Mouse (Mus musculus) cerebellum, postnatal 14 days (tissue): ENCODE measurements around the gene Slc6a5.
A peak's percentile ranks its signal among the peaks of the same experiment; 100 is the strongest.
"Not testable (repeated sequence)": the region's sequence is repeated elsewhere in the genome, so short reads cannot be mapped to it uniquely, and the experiment has no call there.

Experiments used
- DNase-seq, 2 experiments: peaks; one replicate each; pipeline ENCODE4 v3.0.0; 2021; ENCODE audit warnings: mixed read lengths in 2 of 2

Slc6a5 gene

DNA sequence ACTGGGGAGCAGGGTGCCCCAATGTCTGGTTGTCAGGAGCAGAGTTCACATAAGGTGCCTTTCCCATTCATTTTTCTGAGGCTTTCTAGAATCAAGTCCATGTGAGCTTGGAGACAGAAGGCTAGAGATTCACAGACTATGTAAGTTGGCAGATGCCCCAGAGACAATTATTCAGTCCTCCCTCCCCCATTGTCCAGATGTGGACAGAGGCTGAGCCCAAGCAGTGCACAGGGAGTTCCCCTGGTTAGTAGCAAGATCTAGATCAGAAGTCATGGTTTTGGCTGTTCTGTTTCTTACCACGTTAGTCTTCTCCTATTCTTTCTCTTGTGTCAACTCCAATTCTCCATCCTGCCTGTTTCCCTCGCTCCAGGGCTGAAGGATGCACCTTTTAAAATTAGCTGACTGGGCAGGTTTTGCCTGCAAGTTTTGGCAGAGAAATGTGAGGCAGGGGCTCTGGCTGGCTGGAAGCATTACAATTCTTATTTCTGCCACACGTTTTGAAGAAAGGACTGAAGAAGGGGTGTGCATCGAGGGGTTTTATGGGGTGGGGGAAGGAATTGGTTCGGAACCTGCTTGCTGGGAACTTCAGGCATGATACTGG lies 3.9 kb downstream of the Slc6a5 start:
- no peak for DNase-seq

DNA sequence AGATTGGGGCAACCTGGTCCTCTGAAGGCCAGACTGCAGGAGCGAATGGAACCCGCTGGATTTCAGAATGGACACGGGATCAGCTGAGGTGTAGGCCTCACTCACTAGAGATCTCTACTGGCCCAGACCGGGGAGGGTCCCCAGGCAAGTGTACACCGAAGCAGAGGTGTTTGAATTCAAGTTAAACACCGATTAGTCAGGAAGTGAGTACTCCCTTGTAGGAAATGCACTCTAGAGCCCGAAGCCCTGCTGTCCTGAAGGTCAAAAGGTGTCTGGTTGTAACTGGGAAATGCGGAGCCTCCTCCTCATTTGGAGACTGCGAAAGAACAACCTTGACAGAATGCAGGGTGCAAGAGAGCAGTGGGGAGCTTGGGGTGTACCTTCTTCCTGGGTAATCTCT lies 5.0 kb downstream of the Slc6a5 start:
- no peak for DNase-seq

DNA sequence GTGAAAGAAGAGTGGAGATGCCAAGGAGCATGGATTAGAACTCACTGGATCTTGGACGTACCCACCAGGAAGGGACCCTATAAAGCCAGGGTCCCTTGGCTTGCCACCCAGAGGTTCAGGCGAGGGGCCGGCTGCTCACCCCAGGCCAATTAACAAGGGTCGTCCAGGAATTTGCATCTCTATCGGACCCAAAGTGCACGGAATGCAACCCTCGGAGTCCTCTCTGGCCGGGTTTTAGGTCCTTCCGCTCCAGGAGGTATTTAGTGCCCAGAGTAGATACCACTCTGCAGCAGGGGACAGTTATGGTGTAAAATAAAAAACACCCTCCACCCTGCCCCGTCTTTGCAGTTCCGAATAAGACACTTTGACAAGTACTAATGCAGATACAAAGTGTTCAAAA lies 5.5 kb downstream of the Slc6a5 start:
- DNase-seq = no peak

DNA sequence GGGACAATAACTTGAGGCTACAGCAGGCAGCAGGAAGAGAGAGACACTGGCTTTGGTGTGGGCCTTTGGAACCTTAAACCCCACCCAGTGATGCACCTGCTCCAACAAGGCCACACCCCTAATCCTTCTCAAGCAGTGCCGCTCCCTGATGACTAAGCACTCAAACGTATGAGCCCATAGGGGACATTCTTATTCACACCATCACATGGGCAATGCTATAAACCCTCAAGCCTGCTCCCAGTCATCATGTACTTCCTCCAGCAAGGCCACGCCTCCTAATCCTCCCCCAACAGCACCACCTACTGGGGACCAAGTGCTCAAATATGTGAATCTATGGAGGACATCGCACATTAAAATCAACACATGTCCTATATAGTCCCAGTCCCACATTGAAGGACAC lies 9.5 kb downstream of the Slc6a5 start:
- no peak for DNase-seq

DNA sequence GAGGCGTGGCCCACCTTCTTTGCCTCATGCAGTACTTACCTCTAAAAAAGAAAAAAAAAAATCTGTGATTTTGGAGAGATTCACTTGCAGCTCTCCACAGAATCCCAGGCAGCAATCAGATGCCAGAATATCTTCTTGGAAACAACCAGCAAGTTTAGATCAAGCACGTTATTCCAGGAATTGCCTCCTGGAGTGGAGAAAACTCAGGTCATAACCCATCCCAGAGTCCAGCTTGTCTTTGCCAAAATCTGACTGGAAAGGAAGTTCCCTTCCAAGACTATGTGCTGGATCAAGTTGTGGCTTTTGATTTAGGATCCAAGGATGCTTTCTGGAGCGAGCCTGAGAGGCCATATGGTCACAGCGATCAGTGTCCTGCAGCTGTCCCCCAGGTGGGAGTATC lies 10.8 kb downstream of the Slc6a5 start:
- DNase-seq = no peak

DNA sequence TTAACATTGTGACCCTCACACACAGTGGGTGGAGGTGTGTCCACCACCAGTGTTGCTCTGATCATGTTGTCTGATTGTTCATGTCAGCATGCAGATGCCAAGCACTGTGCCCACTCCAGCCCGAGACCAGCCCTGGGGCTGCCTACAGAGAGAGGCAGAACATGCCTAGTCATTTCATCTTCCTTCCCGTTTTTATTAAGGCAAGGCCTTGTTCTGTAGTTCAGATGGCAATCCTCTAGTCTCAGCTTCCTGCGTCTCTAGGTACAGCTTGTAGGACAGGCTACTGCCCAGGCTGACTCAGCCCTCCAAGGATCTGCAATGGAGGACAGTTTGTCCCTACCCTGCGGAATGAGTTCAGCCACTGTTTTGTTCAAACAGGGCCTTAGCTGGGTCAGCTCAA lies 13.0 kb downstream of the Slc6a5 start:
- peak in 1 of 2 experiments; percentile 40 for DNase-seq

DNA sequence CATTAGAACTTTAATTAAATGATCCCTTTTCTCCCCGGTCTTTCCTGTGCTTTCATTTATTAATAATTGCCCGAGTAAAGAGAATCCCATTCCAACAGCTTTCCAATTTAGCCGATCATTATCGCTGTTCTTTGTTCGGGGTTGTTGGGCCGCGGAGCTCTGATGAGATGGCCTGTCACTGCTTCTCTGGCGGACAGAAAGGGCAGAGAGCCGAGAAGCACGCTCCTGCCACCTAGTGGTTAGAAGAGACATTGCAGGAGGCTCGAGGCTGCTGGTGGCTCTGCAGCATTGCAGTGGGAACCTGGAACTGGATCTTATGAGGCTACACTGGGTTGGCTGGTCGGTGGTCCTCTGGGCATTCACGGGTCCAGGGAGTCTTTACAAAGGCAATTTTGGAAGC lies 13.4 kb downstream of the Slc6a5 start:
- DNase-seq = peak; percentile 88 to 93

DNA sequence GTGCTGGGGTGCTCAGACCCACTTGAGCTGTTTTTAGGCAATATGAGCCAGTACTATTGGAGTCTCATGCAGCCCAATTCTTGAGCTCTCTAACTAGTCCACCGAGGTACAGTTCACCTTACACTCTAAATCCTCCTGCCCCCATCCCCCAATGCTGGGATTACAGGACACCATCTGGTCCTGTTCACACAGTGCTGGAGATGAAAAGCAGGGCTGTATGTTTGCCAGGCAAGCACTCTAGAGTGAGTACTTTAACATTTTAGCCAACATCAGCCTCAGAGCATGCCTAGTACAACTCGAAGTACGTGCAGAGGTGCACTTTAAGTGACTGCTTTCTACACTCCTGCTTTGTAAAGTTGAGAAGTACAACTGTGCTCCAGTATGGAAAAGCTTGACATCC lies 18.6 kb downstream of the Slc6a5 start:
- DNase-seq = peak in 1 of 2 experiments; percentile 31

DNA sequence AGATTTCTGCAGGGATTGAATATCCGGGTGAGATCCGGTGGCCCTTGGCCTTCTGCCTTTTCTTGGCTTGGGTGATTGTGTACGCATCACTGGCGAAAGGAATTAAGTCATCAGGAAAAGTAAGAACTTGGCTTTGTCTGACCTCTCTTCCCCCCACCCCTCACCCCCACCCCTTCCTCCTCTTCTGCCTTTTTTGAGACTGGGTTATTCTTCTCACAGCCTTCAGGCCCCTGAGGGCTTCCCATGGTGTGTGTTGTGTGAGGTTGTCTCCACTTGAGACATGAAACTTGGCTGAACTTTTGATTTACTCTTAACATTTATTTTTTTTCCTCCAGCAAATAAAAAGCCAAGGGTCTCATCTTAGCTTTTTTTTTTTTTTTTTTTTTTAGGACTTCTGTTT lies 20.1 kb downstream of the Slc6a5 start:
- DNase-seq = no peak

DNA sequence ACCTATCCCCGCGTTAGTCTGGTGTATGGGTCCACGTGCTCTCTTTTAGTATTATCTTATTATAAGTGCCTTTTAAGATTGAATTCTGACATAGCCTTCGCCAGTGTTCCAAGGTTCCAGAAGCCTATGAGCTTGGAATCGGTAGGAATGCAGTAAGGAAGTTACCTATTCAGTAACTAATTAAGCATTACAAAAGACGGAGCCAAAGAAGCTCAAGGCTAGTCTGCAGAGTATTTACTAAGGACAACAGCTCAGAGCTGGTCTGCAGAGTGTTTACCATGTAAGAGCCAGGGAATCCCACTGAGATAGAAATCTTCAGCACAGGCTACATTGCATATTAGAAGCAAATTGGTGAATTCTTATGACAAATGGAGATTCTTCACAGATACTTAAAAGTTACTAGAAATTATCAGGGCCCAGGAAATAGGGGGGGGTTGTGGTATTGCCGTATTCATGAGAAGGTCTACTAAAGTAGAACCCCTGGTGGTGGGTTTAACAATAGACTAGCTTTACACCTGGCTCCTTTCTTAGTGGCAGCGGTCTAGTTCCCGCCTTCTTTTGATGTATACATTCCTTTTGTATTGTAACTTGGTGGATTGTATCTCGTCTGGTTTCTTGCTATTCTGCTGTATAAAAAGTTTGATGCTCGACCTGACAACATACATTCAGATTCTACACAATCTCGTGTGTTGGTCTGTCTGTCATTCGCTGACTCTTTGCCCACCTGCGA lies 23.6 kb downstream of the Slc6a5 start:
- DNase-seq = not testable (repeated sequence)

DNA sequence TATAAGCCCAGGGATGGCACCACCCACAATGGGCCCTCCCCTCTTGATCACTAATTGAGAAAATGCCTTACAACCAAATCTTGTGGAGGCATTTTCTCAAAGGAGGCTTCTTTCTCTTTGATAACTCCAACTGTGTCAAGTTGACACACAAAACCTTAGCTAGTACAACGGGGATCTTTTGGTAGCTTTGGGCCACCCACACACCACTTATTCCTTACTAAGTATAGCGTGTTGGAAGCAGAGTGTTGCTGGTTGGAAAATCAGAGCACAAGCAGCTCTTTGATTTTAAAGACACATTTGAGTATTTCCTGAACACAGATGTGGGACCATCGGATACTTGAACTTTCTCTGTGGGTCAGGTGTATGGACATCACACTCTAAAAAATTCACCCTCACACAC lies 26.9 kb downstream of the Slc6a5 start:
- no peak for DNase-seq

DNA sequence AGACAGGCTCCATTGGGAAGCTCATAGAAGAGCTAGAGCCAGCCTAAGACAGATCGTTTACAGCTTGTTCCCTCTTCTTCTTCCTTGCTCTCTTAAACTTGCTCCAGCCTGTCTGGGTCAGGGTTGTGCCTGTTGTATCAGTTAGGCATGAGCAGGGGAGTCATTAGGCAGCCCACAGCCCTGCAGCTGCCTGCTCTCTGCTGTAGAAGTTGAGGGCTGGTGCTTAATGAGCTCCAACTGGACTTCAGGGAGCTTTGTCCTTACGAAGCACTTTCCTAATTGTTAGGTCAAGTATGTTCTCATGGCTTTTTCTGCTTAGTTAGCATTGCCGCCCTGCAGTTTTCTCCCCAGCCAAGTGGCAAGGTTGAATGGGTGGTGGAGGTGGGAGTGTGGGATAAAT lies 32.1 kb downstream of the Slc6a5 start:
- no peak for DNase-seq

DNA sequence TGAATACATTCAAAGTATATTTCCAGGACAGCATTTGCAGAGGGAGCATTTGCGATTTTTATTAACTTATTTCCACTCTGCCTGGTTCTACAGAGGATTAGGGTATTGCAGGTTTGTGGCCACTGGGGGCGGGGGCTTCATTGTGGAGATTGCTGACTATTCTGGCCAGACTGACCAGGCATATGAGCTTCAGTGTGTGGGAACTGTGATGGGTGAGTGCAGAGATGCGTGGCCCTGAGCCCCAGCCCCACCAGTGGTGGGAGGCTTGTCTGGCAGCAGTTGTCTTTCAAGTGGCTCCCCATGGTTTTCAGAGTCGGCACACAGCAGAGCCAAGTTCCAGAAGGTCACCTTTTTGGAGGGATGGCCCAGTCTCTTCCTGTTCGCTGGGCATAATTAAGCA lies 32.5 kb downstream of the Slc6a5 start:
- DNase-seq = no peak

DNA sequence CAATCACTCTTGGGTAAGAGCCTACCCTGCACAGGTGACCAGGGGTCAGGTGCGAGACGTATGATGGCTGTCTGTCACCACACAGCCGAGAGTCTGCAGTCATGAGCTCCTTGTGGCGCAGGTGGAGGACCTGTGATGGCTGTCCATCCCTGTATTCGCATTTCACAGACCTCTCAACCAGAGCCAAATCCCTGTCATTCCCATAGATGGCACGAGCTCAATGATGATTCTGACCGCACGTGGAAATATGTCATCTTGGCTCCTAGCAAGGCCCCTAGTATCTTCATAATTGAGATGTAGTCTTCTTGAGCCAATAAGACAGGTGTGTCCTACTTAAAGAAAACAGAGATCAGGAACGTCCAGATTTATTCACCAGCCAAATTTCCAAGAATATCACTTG lies 36.7 kb downstream of the Slc6a5 start:
- DNase-seq = peak; percentile 58 to 61

DNA sequence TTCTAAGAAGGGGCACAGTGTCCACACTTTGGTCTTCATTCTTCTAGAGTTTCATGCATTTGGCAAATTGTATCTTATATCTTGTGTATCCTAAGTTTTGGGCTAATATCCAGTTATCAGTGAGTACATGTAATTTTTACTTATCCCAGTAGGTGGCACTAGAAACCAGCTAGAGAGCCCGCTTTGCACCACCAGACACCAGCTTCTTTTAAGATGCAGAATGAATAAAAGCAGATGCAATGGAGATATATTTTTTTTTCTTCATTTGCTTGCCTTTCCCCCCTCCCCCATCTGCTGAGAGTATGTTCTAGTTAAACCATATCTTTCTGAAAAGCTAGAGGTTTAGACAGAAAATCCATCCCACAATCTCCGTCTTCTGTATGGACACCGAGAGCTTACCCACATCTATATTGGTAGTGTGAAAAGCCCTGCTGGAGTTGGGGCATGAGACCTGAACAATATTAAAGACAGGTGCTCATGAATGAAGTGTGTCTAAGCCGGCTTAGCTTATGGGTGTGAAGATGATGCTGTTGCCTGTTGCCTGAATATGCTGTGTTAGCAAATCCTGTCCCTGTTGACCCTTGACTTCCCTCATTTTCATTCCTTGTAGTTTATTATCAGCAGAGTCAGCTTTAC lies 43.7 kb downstream of the Slc6a5 start:
- peak; percentile 37 to 71 for DNase-seq

DNA sequence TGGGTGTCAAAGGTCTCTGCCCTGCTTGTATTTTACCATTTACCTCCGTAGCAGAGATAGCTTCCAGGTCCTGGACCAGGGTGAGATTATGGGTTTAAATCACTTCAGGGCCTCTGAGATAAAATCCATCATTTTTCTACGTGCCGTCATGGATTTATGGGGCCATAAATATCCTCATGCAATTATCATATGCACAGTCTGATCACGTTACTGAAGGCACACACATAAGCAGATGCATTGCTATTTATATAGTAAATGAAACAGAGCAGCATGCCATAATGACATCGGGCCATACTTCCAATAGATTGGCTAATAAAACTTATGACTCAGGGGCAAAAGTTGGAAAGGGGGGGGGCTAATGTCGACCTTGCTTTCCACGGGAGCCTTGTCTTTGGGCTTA lies 44.9 kb downstream of the Slc6a5 start:
- DNase-seq = no peak

DNA sequence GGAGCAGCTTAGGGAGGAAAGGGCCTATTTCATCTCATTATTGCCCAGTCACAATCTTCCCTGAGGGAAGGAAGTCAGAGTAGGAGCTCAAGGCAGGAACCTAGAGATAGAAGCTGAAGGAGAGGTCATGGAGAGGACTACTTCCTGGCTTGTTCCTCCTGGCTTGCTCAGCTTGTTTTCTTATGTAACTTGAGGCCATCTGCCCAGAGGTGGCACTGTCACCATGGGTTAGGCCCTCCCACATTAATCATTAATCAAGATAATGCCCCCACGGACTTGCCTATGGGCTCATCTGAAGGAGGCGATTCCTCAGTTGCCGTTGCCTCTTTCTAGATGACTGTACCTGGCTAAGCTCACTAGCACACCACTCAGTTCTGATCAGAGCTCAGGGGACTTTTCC lies 47.2 kb downstream of the Slc6a5 start:
- DNase-seq = no peak

DNA sequence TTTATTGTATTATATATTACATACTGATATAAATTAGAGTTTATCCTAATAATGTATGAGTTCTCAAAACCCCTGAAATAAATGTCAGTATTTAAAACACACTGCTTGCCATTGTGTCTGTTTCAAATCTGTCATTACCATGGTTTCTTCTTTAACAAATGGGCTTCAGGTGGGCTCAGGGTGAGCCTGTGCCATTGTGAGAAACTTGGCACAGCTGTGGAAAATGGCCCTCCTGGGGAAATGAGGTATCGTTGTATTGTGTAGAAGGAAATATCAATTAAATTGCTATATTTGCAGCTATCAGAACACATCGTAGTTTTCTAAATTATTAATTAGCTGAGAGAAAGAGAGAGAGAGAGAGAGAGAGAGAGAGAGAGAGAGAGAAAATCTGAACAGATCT lies 53.8 kb downstream of the Slc6a5 start:
- no peak for DNase-seq

DNA sequence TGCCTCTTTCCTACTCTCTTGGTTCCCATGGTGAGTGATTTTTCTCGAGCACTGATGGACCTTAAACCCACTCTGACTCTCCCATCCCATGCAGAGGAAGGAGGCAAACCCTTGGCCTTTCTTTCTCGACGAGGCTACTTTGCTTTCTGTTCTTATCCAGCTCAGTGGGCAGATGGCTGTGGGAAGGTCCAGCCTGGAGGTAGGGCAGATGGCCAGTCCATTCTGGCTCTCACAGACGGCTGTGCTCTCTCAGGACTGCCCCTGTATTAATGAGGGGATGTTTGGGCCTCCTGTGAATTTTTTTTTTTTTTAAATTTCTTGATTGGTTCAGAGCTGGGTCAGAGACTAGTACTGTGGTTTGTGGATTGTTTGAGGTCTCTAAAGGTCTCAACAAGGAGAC lies 59.6 kb downstream of the Slc6a5 start:
- peak; percentile 69 for DNase-seq

DNA sequence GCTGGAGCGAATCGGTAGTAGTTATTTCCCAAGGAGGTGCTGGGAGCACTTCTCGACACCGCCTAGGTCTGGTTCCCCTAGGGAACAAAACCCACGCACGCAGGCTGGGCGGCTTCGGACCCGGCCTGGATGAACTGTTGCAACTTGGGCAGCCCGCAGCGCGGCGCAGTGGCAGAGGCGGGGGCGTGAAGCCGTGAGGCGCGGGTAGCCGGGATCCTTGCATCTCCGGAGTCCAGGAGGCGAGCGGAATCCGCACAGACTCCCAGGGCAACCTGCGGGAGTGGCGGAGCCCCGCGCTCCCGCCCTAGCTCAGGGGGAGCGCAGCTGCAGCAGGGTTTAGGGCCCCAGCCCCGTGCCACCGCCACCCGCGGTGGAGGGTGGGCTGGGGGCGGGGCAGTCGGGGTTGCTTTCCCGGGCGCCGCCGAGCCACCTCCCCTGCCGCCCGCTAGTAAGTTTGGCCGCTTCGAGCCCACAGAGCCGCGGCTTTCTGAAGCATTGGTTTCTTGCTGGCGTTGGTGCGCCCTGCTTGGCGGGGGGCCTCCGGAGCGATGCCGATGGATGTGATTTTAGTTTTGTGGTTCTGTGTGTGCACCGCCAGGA lies 65.0 kb downstream of the Slc6a5 start, which contains the start of gene Nell1:
Gene Nell1 (plus strand): TSS at position 24 of the 600 bp plus-strand sequence.
- peak; percentile 21 to 25 for DNase-seq

DNA sequence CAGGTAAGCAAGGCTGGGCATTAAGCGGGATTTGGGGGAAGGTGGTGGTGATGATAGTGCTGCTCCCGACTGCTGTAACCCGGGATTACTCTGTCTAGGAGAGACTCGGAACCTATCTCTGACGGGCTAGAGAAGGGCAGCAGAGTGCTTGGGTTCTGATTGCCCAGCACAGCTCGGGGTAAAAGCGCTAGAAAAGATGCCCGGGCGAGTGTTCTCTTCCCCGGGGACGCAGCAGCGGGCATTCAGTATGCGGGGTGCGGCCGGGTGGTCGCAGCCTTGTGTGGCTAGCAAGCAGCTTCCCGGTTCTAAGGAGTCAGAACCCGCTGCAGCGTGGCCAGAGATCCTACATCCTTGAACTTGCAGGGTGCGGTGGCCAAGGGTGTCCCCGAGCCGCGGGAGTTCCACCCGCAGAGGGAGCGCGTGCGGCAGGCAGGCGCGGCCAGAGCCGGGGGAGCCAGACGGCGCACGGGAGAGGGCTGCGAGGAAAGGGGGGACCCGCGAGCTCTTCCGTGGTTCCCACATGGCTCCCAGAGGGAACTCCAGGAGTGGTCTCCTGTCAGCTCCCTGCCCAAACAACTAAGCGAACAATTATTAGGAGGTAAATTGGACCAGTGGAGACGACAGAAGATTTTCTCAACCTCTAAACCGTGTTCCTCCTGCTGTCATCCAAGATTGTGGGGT lies 65.6 kb downstream of the Slc6a5 start:
- peak in 1 of 2 experiments; percentile 13 for DNase-seq

DNA sequence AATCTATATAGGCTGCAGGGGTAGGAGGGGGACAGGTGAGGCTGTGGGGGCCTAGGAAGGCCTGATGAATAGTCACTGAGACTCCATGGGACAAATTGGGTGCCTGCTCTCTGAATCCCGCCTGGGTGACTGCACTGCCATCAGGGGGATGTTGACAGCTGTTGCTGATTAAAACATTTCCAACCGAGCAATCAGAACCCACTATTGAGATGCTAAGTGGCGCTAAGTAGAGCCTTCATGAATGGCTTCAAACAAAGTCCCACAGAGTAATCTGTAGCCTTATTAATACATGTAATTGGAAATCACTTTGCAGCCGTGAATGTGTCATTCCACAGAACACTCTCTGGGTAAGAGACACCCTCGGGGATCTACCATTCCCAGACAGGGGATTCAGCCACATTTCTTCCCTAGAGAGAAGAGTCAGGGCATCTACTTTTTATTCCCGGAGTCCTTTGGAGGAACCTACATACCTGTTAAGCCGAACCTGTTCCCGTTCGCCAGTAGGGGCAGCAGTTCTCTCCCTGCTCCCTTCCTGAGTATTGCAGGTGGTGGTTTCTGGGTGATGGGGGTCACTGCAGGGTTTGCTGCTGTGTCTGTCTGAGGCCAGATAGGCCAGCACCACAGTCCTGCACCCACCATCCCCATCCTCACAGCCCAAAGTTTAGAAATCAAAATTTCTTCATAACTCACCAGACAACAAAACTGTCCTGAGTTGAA lies 71.7 kb downstream of the Slc6a5 start:
- DNase-seq = peak; percentile 26 to 40

DNA sequence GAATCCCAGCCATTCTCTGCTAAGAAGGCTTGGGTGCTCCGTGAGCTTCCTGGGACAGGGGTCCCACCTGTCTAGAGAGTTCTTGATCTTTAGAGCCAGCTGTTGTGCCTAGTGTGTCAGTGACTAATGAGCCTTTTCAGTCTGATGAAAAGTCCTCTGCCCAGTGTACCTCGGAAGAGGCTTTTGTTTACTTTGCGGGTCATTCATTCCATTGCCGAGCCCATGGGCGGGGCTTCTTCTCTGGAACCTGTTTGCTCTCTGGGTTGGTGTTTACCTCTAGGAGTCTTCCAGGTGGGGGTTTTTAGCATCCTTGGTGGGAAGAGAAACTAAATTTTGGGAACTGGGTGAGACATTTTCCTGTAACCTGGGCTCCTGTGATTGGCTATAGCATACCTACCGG lies 74.8 kb downstream of the Slc6a5 start:
- no peak for DNase-seq
